Mouse (Mus musculus) liver, embryonic 15.5 days (tissue): ENCODE measurements around the gene Hkdc1. TPM values are rescaled to one million over a fixed set of nuclear protein-coding genes. Genes with fewer than 3 reads are reported as not detected.
A peak's percentile ranks its signal among the peaks of the same experiment; 100 is the strongest.
"Not testable (repeated sequence)": the region's sequence is repeated elsewhere in the genome, so short reads cannot be mapped to it uniquely, and the experiment has no call there.

Source experiments
- ATAC-seq: fragments of 200-750 bp; cut with Nextera tagmentation; 2 replicates; pipeline ENCODE4 v1.8.0; 2017; ENCODE audit warnings: moderate number of reproducible peaks, mild to moderate bottlenecking, moderate library complexity; ENCODE audit not compliant: insufficient read depth
- H3K27ac ChIP-seq: fragments of 300-500 bp; sonication (generic); replicated peaks from 2 replicates; pipeline ENCODE4 v1.5.1; 2015; ENCODE audit warnings: mild to moderate bottlenecking, inconsistent platforms
- H3K27me3 ChIP-seq: fragments of 300-500 bp; sonication (generic); 2 replicates; pipeline ENCODE4 v1.6.1; 2015; ENCODE audit warnings: mild to moderate bottlenecking, inconsistent platforms
- H3K36me3 ChIP-seq: fragments of 300-500 bp; sonication (generic); replicated peaks from 2 replicates; pipeline ENCODE4 v1.6.1; 2015; ENCODE audit warnings: moderate library complexity, mild to moderate bottlenecking, inconsistent platforms
- H3K4me1 ChIP-seq: fragments of 300-500 bp; sonication (generic); replicated peaks from 2 replicates; pipeline ENCODE4 v1.6.1; 2015; ENCODE audit warnings: inconsistent platforms
- H3K4me2 ChIP-seq: fragments of 300-500 bp; sonication (generic); 2 replicates; pipeline ENCODE4 v1.6.1; 2015; ENCODE audit warnings: moderate library complexity, mild to moderate bottlenecking, inconsistent platforms
- H3K4me3 ChIP-seq: fragments of 300-500 bp; sonication (generic); replicated peaks from 2 replicates; pipeline ENCODE4 v1.5.1; 2015; ENCODE audit warnings: mild to moderate bottlenecking, inconsistent platforms
- H3K9ac ChIP-seq: fragments of 300-500 bp; sonication (generic); 2 replicates; pipeline ENCODE4 v1.6.1; 2015; ENCODE audit warnings: moderate library complexity, mild to moderate bottlenecking, inconsistent platforms
- H3K9me3 ChIP-seq: fragments of 300-500 bp; sonication (generic); replicated peaks from 2 replicates; pipeline ENCODE4 v1.6.1; 2016; ENCODE audit warnings: inconsistent platforms
- WGBS: fragments of 180-500 bp; shearing (Covaris S2); methylation state at CpG from one replicate; pipeline ENCODE4 v1.1.7; 2015; ENCODE audit warnings: mixed read lengths; ENCODE audit not compliant: insufficient replicate concordance; 5-methylcytosine and 5-hydroxymethylcytosine counted together
- polyA plus RNA-seq: library from polyadenylated mRNA; unstranded; fragments of >200 nt; fragmentation: Nextera tagmentation; extraction: Ambion mirVana; gene quantifications from 2 replicates; pipeline ENCODE4 v1.2.1, GENCODE M21; 2015

Gene Hkdc1
- polyA plus RNA-seq: 6.8 and 9.8 TPM in 2 replicates

DNA sequence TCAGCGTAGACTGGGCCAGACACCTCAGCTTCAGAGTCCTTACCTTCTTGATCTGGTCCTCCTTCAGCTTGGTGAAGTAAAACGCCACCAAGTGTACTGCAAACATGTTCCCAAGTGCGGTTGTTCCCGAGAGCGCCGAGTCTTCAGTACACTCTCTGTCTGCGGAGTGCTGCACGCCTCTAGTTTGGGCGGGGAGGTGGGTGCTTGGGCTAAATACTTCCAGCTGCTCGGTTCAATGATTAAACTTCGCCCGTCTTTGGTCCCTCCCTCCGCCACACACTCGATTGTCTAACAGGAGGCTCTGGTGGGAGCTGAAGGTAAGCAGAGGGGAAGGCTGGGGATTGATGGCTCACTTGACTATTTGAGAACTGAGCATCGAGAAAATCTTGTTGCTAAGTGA is at the start of gene Hkdc1:
Gene Hkdc1 (minus strand): TSS at position 237 of the 400 bp plus-strand sequence.
- no peak within 1 kb of the TSS for H3K9ac ChIP-seq
- H3K27ac ChIP-seq: peak within 1 kb of the TSS; percentile 33; the same call in 1 of the 2 replicates
- H3K4me2 ChIP-seq: peak within 1 kb of the TSS; percentile 38
- no peaks in the 10 kb centered on the region for H3K27me3 ChIP-seq
- 56% methylated on average over 15 of the region's 15 CpGs for WGBS
- no peak for ATAC-seq
- no peaks in the 10 kb centered on the region for H3K9me3 ChIP-seq
- H3K4me3 ChIP-seq: peak within 1 kb of the TSS; percentile 22
- H3K4me1 ChIP-seq: 0 out of 2 replicates have a peak, but pooled peaks cover 6% of the 10 kb centered on the region
- H3K36me3 ChIP-seq: no peaks in the 10 kb centered on the region

DNA sequence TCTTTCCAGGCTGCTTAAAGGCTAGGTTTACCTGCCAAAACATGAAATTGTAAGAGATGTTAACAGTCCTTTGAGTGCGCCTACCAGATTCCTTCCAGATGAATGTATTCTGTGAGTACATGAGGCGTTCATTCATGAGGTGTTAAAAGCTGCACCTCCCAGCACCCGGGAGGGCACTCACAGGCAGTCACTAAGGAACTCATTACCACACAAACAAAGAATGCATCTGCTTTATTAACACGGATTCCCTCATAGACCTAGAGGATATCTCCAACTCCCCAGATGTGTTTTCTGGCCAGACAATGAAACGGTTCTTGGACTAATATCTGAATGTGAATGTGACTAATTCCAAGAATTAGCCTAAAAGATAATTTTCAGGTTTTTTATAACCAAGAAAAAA is 48.8 kb upstream of the Hkdc1 start:
- H3K4me2 ChIP-seq: no peak overlapping the region
- no peak overlapping the region for H3K27ac ChIP-seq
- H3K27me3 ChIP-seq: no peaks in the 10 kb centered on the region
- no peak for ATAC-seq
- H3K4me3 ChIP-seq: no peak overlapping the region
- H3K36me3 ChIP-seq: peaks cover 37% of the 10 kb centered on the region
- H3K9me3 ChIP-seq: no peaks in the 10 kb centered on the region
- WGBS: 59% methylated on average over 5 of the region's 5 CpGs
- no peak overlapping the region for H3K9ac ChIP-seq
- H3K4me1 ChIP-seq: no peaks in the 10 kb centered on the region

DNA sequence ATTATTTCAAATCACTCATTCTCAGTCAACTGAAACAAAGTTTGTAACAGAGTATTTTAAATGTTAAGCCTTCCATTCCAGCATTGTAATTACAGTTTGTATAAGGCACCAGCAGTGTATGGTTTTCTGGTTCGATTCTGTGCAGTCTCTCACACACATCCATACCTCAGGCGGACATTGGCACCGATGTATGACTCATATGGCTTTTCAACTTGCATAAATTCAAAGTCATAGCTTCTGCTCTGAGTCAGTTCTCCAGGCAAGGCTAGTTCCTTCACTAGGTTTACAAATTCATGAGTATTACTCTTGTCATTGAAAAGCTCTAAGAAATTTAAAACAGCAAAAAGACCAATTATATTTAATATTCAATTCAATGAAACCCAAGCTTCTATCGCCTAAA is 47.4 kb upstream of the Hkdc1 start:
- H3K27ac ChIP-seq: no peak overlapping the region
- H3K4me2 ChIP-seq: no peak overlapping the region
- ATAC-seq: no peak
- H3K9me3 ChIP-seq: no peaks in the 10 kb centered on the region
- 82% methylated on average over 4 of the region's 4 CpGs for WGBS
- no peaks in the 10 kb centered on the region for H3K4me1 ChIP-seq
- H3K9ac ChIP-seq: no peak overlapping the region
- peaks cover 37% of the 10 kb centered on the region for H3K36me3 ChIP-seq
- no peaks in the 10 kb centered on the region for H3K27me3 ChIP-seq
- H3K4me3 ChIP-seq: no peak overlapping the region

GRCm38 (mm10) chr10:62461321-62461720 is 39.0 kb upstream of the Hkdc1 start:
- Histone ChIP-seq H3K9me3 (no peaks in the 10 kb centered on the region), H3K4me2 (no peak overlapping the region), H3K36me3 (peaks cover 81% of the 10 kb centered on the region), H3K27ac (no peak overlapping the region), H3K9ac (no peak overlapping the region), H3K27me3 (no peaks in the 10 kb centered on the region), H3K4me3 (no peak overlapping the region), H3K4me1 (no peaks in the 10 kb centered on the region)
- no peak for ATAC-seq

- not testable (repeated sequence) for ATAC-seq, H3K27me3 ChIP-seq, H3K9ac ChIP-seq, H3K9me3 ChIP-seq, H3K27ac ChIP-seq, H3K4me2 ChIP-seq, H3K4me3 ChIP-seq
- H3K36me3 ChIP-seq: peaks cover 29% of the 10 kb centered on the region
- WGBS: 64% methylated on average over 11 of the region's 11 CpGs
- H3K4me1 ChIP-seq: peaks cover 23% of the 10 kb centered on the region
Observed at GRCm38 (mm10) chr10:62452001-62452400, 29.7 kb upstream of the Hkdc1 start.

- H3K27me3 ChIP-seq: no peaks in the 10 kb centered on the region
- peaks cover 31% of the 10 kb centered on the region for H3K36me3 ChIP-seq
- H3K9ac ChIP-seq: peak overlapping the region; percentile 85
- WGBS: 30% methylated on average over 18 of the region's 18 CpGs
- peak; percentile 29; the same call in 1 of the 2 replicates for ATAC-seq
- H3K4me3 ChIP-seq: peak overlapping the region; percentile 84
- H3K4me1 ChIP-seq: peaks cover 23% of the 10 kb centered on the region
- H3K9me3 ChIP-seq: no peaks in the 10 kb centered on the region
- H3K27ac ChIP-seq: peak overlapping the region; percentile 80
- H3K4me2 ChIP-seq: peak overlapping the region; percentile 87
Observed at GRCm38 (mm10) chr10:62450280-62450640, 28.0 kb upstream of the Hkdc1 start.

- Histone ChIP-seq H3K27ac (peak within 1 kb of the TSS; percentile 80), H3K4me3 (peak within 1 kb of the TSS; percentile 84), H3K27me3 (no peaks in the 10 kb centered on the region), H3K9ac (peak within 1 kb of the TSS; percentile 85), H3K4me1 (peaks cover 23% of the 10 kb centered on the region), H3K36me3 (peaks cover 34% of the 10 kb centered on the region), H3K4me2 (peak within 1 kb of the TSS; percentile 87), H3K9me3 (no peaks in the 10 kb centered on the region)
- peak; percentile 85 for ATAC-seq
- WGBS: under 1% methylated on average over 73 of the region's 73 CpGs
Observed at GRCm38 (mm10) chr10:62449364-62450279, 27.3 kb upstream of the Hkdc1 start, which contains the start of the genes 4930507D05Rik and Supv3l1. 4930507D05Rik (plus strand) TSS chr10:62449489. Supv3l1 (minus strand) TSS chr10:62449738.

- Histone ChIP-seq H3K9ac (no peak overlapping the region), H3K36me3 (peaks cover 76% of the 10 kb centered on the region), H3K4me1 (no peaks in the 10 kb centered on the region), H3K27ac (no peak overlapping the region), H3K9me3 (no peaks in the 10 kb centered on the region), H3K4me3 (no peak overlapping the region), H3K27me3 (no peaks in the 10 kb centered on the region), H3K4me2 (no peak overlapping the region)
- 81% methylated on average over 5 of the region's 5 CpGs for WGBS
- ATAC-seq: no peak
Observed at GRCm38 (mm10) chr10:62430427-62430826, 8.1 kb upstream of the Hkdc1 start.

DNA sequence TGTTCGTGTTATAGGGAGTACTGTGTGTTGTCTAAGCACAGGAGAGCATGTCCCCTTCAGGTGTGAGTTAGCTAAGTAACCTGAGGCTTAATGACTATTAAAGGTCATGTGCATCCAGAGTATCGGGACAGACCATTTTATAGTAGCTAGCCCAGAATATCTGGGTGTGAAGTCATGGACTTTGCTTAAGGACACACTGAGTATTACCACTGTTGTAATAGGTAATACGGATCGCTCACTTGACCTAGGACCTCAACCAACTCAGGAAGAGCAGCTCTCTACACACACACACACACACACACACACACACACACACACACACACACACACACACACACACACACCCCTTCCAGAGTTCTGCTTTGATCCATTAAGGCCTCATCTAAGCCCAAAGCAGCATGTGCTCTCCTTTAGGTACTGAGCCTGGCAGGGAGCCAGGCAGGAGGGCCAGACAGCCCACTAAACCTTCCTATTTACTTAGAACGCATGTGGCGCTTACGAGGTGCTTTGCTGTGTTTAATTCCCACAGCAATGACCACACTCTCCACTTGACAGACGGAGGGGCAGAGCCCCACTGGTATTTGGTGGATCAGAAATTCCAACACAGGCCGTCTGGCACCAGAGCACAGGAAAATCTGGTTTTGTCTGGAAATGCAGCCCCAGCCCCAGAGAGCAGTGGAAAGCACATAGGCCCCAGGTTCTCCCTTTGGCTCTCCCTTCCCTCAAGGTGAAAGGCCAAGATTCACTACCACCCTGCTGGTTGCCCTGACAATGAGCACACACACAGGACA is 3.0 kb upstream of the Hkdc1 start:
- peak overlapping the region; percentile 11 for H3K27ac ChIP-seq
- H3K9ac ChIP-seq: no peak overlapping the region
- H3K9me3 ChIP-seq: no peaks in the 10 kb centered on the region
- no peak overlapping the region for H3K4me3 ChIP-seq
- 0 out of 2 replicates have a peak, but pooled peaks cover 6% of the 10 kb centered on the region for H3K4me1 ChIP-seq
- peaks cover 26% of the 10 kb centered on the region for H3K36me3 ChIP-seq
- ATAC-seq: peak; percentile 52
- no peaks in the 10 kb centered on the region for H3K27me3 ChIP-seq
- no peak overlapping the region for H3K4me2 ChIP-seq
- WGBS: 56% methylated on average over 9 of the region's 9 CpGs

- no peaks in the 10 kb centered on the region for H3K36me3 ChIP-seq
- H3K9ac ChIP-seq: no peak overlapping the region
- H3K27me3 ChIP-seq: no peaks in the 10 kb centered on the region
- H3K4me1 ChIP-seq: 0 out of 2 replicates have a peak, but pooled peaks cover 6% of the 10 kb centered on the region
- 67% methylated on average over 3 of the region's 3 CpGs for WGBS
- peak overlapping the region; percentile 22; the same call in 1 of the 2 replicates for H3K4me3 ChIP-seq
- no peaks in the 10 kb centered on the region for H3K9me3 ChIP-seq
- peak overlapping the region; percentile 38 for H3K4me2 ChIP-seq
- ATAC-seq: no peak
- H3K27ac ChIP-seq: no peak overlapping the region; the same call in 1 of the 2 replicates
Observed at GRCm38 (mm10) chr10:62421127-62421526, 1.2 kb downstream of the Hkdc1 start.

- Histone ChIP-seq H3K27me3 (no peaks in the 10 kb centered on the region), H3K9ac (no peak overlapping the region), H3K4me1 (0 out of 2 replicates have a peak, but pooled peaks cover 6% of the 10 kb centered on the region), H3K4me3 (no peak overlapping the region), H3K4me2 (peak overlapping the region; percentile 38), H3K36me3 (no peaks in the 10 kb centered on the region), H3K27ac (no peak overlapping the region), H3K9me3 (no peaks in the 10 kb centered on the region)
- 39% methylated on average over 6 of the region's 6 CpGs for WGBS
- ATAC-seq: no peak
Observed at GRCm38 (mm10) chr10:62420399-62420798, 1.9 kb downstream of the Hkdc1 start.
